In genomic region chr19:5872931-5873556, GRCm38 (mm10) we compare ENCODE assay signal across 11 mouse cellular contexts. TPM values are rescaled to one million over a fixed set of nuclear protein-coding genes. Genes with fewer than 3 reads are reported as not detected.
DNase-seq lines count a peak whose midpoint lies in the region; ATAC-seq and TF ChIP-seq lines count a peak whose summit lies in the region.
"Had no signal": no experiment of that assay in that cellular context is flagged by ENCODE, and none has a peak within 500 bp of the region (broad histone marks: within the 10 kb centered on the region; RNA-seq: fewer than 3 reads in every experiment).

No protein-coding gene starts in this region.

- H3K4me3 ChIP-seq in heart, embryonic 13.5 days, result no peak overlapping the region
- no peak overlapping the region for H3K4me3 ChIP-seq in lung, embryonic 14.5 days (ENCODE audit: low read depth, low read length)
- peak overlapping the region; percentile 7; the same call in 1 of the 2 replicates for H3K4me3 ChIP-seq in brown adipose tissue, adult 24 weeks (ENCODE audit: insufficient read depth, low read depth, low read length)
- peak overlapping the region; percentile 8; the same call in 1 of the 2 replicates for H3K4me3 ChIP-seq in liver, postnatal 0 days (ENCODE audit: low read depth, low read length)
- H3K4me3 ChIP-seq: midbrain, embryonic 13.5 days had no signal

- peak overlapping the region; percentile 94 for H3K9ac ChIP-seq in heart, embryonic 13.5 days
- 0 out of 2 replicates have a peak overlapping the region, but pooled peaks have one; percentile 62 for H3K9ac ChIP-seq in lung, embryonic 14.5 days
- H3K9ac ChIP-seq in liver, postnatal 0 days (replicated peaks), result no peak overlapping the region; the same call in 1 of the 2 replicates

- H3K4me2 ChIP-seq in heart, embryonic 13.5 days, result peak overlapping the region; percentile 93
- H3K4me2 ChIP-seq in lung, embryonic 14.5 days, result peak overlapping the region; percentile 80
- H3K4me2 ChIP-seq in liver, postnatal 0 days (ENCODE audit: low read depth, low read length), result peak overlapping the region; percentile 94
- H3K4me2 ChIP-seq: midbrain, embryonic 13.5 days had no signal

- H3K9me3 ChIP-seq in heart, embryonic 13.5 days, result no peaks in the 10 kb centered on the region
- no peaks in the 10 kb centered on the region for H3K9me3 ChIP-seq in lung, embryonic 14.5 days (ENCODE audit: low read depth, low read length)
- no peaks in the 10 kb centered on the region for H3K9me3 ChIP-seq in liver, postnatal 0 days (ENCODE audit: low read length)
- H3K9me3 ChIP-seq: midbrain, embryonic 13.5 days had no signal

- TF ChIP-seq CTCF in lung, embryonic 14.5 days (IDR thresholded peaks at IDR 0.05; ENCODE audit: low read depth), result no peak
- no peak for TF ChIP-seq CTCF in liver, postnatal 0 days (IDR thresholded peaks at IDR 0.05; ENCODE audit: low read depth)

- no peak for ATAC-seq in heart, embryonic 13.5 days (ENCODE audit: extremely low read depth, insufficient number of reproducible peaks, low FRiP score, low TSS enrichment)
- no peak for ATAC-seq in lung, embryonic 14.5 days (ENCODE audit: insufficient read depth)
- ATAC-seq in liver, postnatal 0 days, result no peak
- ATAC-seq: midbrain, embryonic 13.5 days had no signal

- DNase-seq in heart, postnatal 36 days, result no peak
- DNase-seq in lung, embryonic 14.5 days, result no peak
- DNase-seq in lung, postnatal 25 days (ENCODE audit: low spot score), result no peak
- DNase-seq in liver, postnatal 0 days, result no peak
- DNase-seq in gastrocnemius, postnatal 4 days (ENCODE audit: low spot score in 2 of 2), result no peak
- DNase-seq in right cerebral cortex, postnatal 36 days (ENCODE audit: low spot score in 2 of 2), result no peak
- DNase-seq: kidney, adult 9 months had no signal

- no peak overlapping the region for H3K27ac ChIP-seq in heart, embryonic 13.5 days (replicated peaks)
- no peak overlapping the region for H3K27ac ChIP-seq in lung, embryonic 14.5 days (ENCODE audit: low read depth)
- H3K27ac ChIP-seq in brown adipose tissue, adult 24 weeks (replicated peaks; ENCODE audit: low read depth, low read length), result no peak overlapping the region
- H3K27ac ChIP-seq in liver, postnatal 0 days (ENCODE audit: low read depth), result peak overlapping the region; percentile 52
- H3K27ac ChIP-seq: midbrain, embryonic 13.5 days had no signal

- 65% methylated on average over 19 of the region's 19 CpGs for WGBS in heart, embryonic 13.5 days
- WGBS in lung, embryonic 14.5 days, result 77% methylated on average over 19 of the region's 19 CpGs
- WGBS in liver, postnatal 0 days (ENCODE audit: insufficient replicate concordance), result 57% methylated on average over 19 of the region's 19 CpGs

- peaks cover 42% of the 10 kb centered on the region for H3K36me3 ChIP-seq in heart, embryonic 13.5 days
- peaks cover 42% of the 10 kb centered on the region for H3K36me3 ChIP-seq in lung, embryonic 14.5 days (ENCODE audit: insufficient read depth)
- H3K36me3 ChIP-seq in liver, postnatal 0 days (replicated peaks; ENCODE audit: insufficient read depth, low read length), result peaks cover 29% of the 10 kb centered on the region

- no peak for TF ChIP-seq EP300 in liver, postnatal 0 days (IDR thresholded peaks at IDR 0.05; ENCODE audit: low read depth)

- H3K27me3 ChIP-seq in heart, embryonic 13.5 days (replicated peaks), result no peaks in the 10 kb centered on the region
- no peaks in the 10 kb centered on the region for H3K27me3 ChIP-seq in lung, embryonic 14.5 days (ENCODE audit: insufficient read depth, low read length)
- no peaks in the 10 kb centered on the region for H3K27me3 ChIP-seq in liver, postnatal 0 days (ENCODE audit: insufficient read depth, low read length)
- H3K27me3 ChIP-seq: CH12.LX; midbrain, embryonic 13.5 days had no signal

- intact Hi-C loops in heart, postnatal 36 days (cut with DNase I), result no loop called here

- peaks cover 53% of the 10 kb centered on the region for H3K4me1 ChIP-seq in heart, embryonic 13.5 days
- peaks cover 21% of the 10 kb centered on the region for H3K4me1 ChIP-seq in lung, embryonic 14.5 days (ENCODE audit: insufficient read depth)
- H3K4me1 ChIP-seq in brown adipose tissue, adult 24 weeks (ENCODE audit: control insufficient read depth, insufficient read depth, insufficient read length, low read length), result peaks cover 13% of the 10 kb centered on the region
- H3K4me1 ChIP-seq in liver, postnatal 0 days (ENCODE audit: insufficient read depth), result peaks cover 53% of the 10 kb centered on the region

RNA-seq across cellular contexts. Expression of gene Frmd8, which starts 2.0 kb away (rescaled TPM):
- 27.4 and 29.0 TPM in 2 replicates for polyA plus RNA-seq in heart, embryonic 13.5 days (2015; fragmentation: Nextera tagmentation; extraction: Ambion mirVana)
- 10 to 100 TPM; 11.4 to 11.7 TPM for total RNA-seq in heart, postnatal 36 days (2021)
- polyA plus RNA-seq in lung, embryonic 14.5 days (2014; fragmentation: Nextera tagmentation; extraction: Ambion mirVana), result 37.9 and 42.2 TPM in 2 replicates
- polyA plus RNA-seq in brown adipose tissue, adult 24 weeks (2012; ENCODE audit: insufficient read depth, insufficient read length, missing spikeins), result 6.6 and 7.0 TPM in 2 replicates
- 8.5 and 9.0 TPM in 2 replicates for polyA plus RNA-seq in liver, postnatal 0 days (2015; fragmentation: Nextera tagmentation; extraction: Ambion mirVana)
- 10 to 100 TPM; 16.2 to 16.7 TPM for total RNA-seq in gastrocnemius, postnatal 4 days (2021)

RNA-seq across cellular contexts. Expression of gene Slc25a45, which starts 4.6 kb away (rescaled TPM):
- polyA plus RNA-seq in heart, embryonic 13.5 days (2015; fragmentation: Nextera tagmentation; extraction: Ambion mirVana), result 3.7 and 4.2 TPM in 2 replicates
- 1 to 10 TPM; 3.4 to 4.2 TPM for total RNA-seq in heart, postnatal 36 days (2021)
- 2.4 TPM in 2 replicates for polyA plus RNA-seq in lung, embryonic 14.5 days (2014; fragmentation: Nextera tagmentation; extraction: Ambion mirVana)
- 2.3 and 2.4 TPM in 2 replicates for polyA plus RNA-seq in brown adipose tissue, adult 24 weeks (2012; ENCODE audit: insufficient read depth, insufficient read length, missing spikeins)
- polyA plus RNA-seq in liver, postnatal 0 days (2015; fragmentation: Nextera tagmentation; extraction: Ambion mirVana), result 8.4 and 9.1 TPM in 2 replicates
- 1 to 10 TPM; 3.7 to 3.8 TPM for total RNA-seq in gastrocnemius, postnatal 4 days (2021)

RNA-seq across cellular contexts. Expression of gene Tigd3, which starts 20.9 kb away (rescaled TPM):
- 1.9 and 2.0 TPM in 2 replicates for polyA plus RNA-seq in heart, embryonic 13.5 days (2015; fragmentation: Nextera tagmentation; extraction: Ambion mirVana)
- under 1 TPM; 0.57 to 0.64 TPM for total RNA-seq in heart, postnatal 36 days (2021)
- polyA plus RNA-seq in lung, embryonic 14.5 days (2014; fragmentation: Nextera tagmentation; extraction: Ambion mirVana), result 2.7 and 3.8 TPM in 2 replicates
- not detected in 2 replicates for polyA plus RNA-seq in brown adipose tissue, adult 24 weeks (2012; ENCODE audit: insufficient read depth, insufficient read length, missing spikeins)
- polyA plus RNA-seq in liver, postnatal 0 days (2015; fragmentation: Nextera tagmentation; extraction: Ambion mirVana), result 1.5 and 1.7 TPM in 2 replicates
- total RNA-seq in gastrocnemius, postnatal 4 days (2021), result 1 to 10 TPM; 1.5 to 2.6 TPM

RNA-seq across cellular contexts. Expression of gene Dpf2, which starts 39.8 kb away (rescaled TPM):
- 98.1 and 104 TPM in 2 replicates for polyA plus RNA-seq in heart, embryonic 13.5 days (2015; fragmentation: Nextera tagmentation; extraction: Ambion mirVana)
- total RNA-seq in heart, postnatal 36 days (2021), result 10 to 100 TPM; 75.8 to 96.2 TPM
- polyA plus RNA-seq in lung, embryonic 14.5 days (2014; fragmentation: Nextera tagmentation; extraction: Ambion mirVana), result 147 and 162 TPM in 2 replicates
- polyA plus RNA-seq in brown adipose tissue, adult 24 weeks (2012; ENCODE audit: insufficient read depth, insufficient read length, missing spikeins), result 22.6 and 36.6 TPM in 2 replicates
- 28.1 and 32.6 TPM in 2 replicates for polyA plus RNA-seq in liver, postnatal 0 days (2015; fragmentation: Nextera tagmentation; extraction: Ambion mirVana)
- 100 to 1,000 TPM in 1 of 2 experiments, 10 to 100 TPM in 1; 97.8 to 121 TPM for total RNA-seq in gastrocnemius, postnatal 4 days (2021)

RNA-seq across cellular contexts. Expression of gene Cdc42ep2, which starts 51.6 kb away (rescaled TPM):
- polyA plus RNA-seq in heart, embryonic 13.5 days (2015; fragmentation: Nextera tagmentation; extraction: Ambion mirVana), result 8.9 and 9.3 TPM in 2 replicates
- 1 to 10 TPM; 9.3 to 9.5 TPM for total RNA-seq in heart, postnatal 36 days (2021)
- polyA plus RNA-seq in lung, embryonic 14.5 days (2014; fragmentation: Nextera tagmentation; extraction: Ambion mirVana), result 9.8 and 9.9 TPM in 2 replicates
- 4.0 and 5.4 TPM in 2 replicates for polyA plus RNA-seq in brown adipose tissue, adult 24 weeks (2012; ENCODE audit: insufficient read depth, insufficient read length, missing spikeins)
- polyA plus RNA-seq in liver, postnatal 0 days (2015; fragmentation: Nextera tagmentation; extraction: Ambion mirVana), result 3.0 TPM in 2 replicates
- 10 to 100 TPM; 23.1 to 27.4 TPM for total RNA-seq in gastrocnemius, postnatal 4 days (2021)

Comparison
In these comparisons a context has a peak if more than half of its experiments do, and no peak if none do; other contexts are left out.
1. H3K4me3 ChIP-seq: peak in brown adipose tissue, adult 24 weeks (single experiment) and liver, postnatal 0 days (single experiment); none in heart, embryonic 13.5 days (single experiment) and lung, embryonic 14.5 days (single experiment).
2. Peak in every context shown above with its lines, with median percentiles within 50 percentile points of each other: H3K4me2 ChIP-seq.